Mouse (Mus musculus): ENCODE measurements around the gene Cfap97d1. TPM values are rescaled to one million over a fixed set of nuclear protein-coding genes. Genes with fewer than 3 reads are reported as not detected.

The Cfap97d1 gene
- not detected in 2 replicates for polyA plus RNA-seq (2012; rRNA removed)

- peak; percentile 75 for DNase-seq (ENCODE audit: low spot score)
Measured at GRCm38 (mm10) chr11:101984054-101985025, at the start of gene Cfap97d1. TSS of gene Cfap97d1 (plus strand) at chr11:101984279.

- no peak for DNase-seq (ENCODE audit: low spot score)
Measured at GRCm38 (mm10) chr11:101935743-101936142, 48.3 kb upstream of the Cfap97d1 start.

DNA sequence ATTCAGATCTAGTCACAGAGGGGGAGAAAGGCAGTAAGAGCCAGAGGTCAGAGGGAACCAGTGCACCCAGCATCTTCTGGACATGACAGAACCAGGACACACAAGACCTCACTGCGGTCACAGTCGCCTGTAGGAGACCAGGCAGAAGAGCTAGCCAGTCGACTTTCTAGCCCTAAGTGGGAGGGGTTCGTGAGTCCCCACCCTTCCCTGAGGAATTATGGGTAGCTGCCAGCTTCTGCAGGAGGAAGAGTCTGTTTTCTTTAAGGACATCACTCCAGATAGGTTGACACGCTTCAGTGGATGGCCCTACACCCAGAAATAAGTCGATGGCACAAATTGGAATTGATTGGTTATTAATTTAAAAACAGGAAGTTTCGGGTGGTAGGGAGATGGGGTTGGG is 47.7 kb upstream of the Cfap97d1 start:
- DNase-seq (ENCODE audit: low spot score): no peak

GRCm38 (mm10) chr11:101937108-101937507 is 47.0 kb upstream of the Cfap97d1 start:
- DNase-seq (ENCODE audit: low spot score): no peak

- DNase-seq (ENCODE audit: low spot score): no peak
Measured at GRCm38 (mm10) chr11:101943055-101943454, 41.0 kb upstream of the Cfap97d1 start.

DNA sequence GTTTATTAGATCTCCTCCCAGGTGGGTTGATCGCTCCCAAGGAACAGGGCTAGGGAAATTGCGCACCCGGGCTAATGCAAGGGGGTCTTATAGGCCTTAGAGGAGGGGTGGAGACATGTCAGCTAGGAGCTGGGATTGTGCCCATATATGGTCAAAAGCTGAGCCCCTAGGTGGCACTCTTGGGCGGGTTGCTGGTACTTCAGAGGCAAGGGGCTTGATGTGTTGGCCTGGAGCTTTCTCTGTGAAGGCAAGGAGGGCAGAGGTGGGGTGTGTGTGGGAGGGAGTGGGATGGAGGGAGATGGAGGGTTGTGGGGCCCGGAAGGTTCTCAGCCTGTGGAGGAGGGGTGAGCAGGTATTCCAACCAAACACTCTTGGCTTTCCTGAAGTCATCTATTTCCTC is 37.6 kb upstream of the Cfap97d1 start:
- no peak for DNase-seq (ENCODE audit: low spot score)

DNA sequence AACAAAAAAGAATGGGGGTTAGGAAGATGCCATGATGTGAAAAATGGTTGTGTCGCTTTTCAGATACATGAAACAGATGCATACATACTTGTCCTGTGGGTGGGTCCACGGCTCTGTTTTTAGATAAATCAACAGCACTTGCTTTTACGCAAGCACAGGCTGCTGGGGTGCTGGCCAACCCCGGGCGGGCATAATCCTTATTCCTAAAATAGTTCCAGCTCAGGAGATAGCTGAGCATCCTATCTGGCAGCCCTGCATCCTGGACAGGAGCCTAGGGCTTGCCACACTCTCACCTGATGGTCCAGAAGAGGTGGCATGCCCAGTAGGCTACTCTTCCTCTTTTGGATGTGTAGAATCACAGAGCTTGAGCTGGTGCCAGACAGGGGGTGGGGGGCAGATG is 34.1 kb upstream of the Cfap97d1 start:
- no peak for DNase-seq (ENCODE audit: low spot score)

DNA sequence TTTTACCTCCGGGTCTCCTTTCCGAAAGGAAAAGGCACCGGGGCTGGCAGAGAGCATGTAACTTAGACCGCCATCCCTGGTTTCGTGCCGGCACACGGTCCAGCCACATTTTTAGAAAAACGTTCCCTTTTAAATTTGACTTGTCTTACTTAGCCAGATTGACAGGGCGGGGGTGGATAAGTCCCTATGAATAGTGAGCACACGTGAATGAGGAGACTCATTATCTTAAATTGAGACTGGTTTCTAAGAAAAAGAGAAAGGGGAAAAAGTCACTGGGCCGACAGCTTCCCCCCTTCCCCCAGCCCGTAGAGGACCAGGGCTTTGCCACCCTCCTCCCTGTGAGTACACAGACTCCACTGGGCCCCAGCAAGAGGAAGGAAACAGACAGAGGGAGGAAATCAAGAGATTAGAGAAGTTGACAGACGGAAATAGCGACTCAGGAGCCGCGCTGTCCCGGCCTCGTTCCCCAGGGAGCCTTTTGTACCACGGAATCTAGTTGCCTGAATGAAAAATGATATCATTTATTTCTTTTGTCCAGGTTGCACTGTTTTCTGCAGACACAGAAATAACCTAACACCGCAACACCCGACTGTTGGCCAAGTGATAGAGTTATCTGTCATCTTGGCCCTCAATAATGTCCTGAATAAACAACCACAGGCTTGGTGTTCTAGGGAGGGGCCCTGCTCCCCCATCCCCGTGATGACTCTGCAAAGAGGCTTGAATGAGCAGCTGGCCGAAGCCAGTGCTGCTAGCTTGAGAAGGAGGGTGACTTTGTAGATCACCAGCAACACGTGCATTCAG is 31.3 kb upstream of the Cfap97d1 start:
- no peak for DNase-seq (ENCODE audit: low spot score)

GRCm38 (mm10) chr11:101953441-101953840 is 30.6 kb upstream of the Cfap97d1 start:
- no peak for DNase-seq (ENCODE audit: low spot score)

DNA sequence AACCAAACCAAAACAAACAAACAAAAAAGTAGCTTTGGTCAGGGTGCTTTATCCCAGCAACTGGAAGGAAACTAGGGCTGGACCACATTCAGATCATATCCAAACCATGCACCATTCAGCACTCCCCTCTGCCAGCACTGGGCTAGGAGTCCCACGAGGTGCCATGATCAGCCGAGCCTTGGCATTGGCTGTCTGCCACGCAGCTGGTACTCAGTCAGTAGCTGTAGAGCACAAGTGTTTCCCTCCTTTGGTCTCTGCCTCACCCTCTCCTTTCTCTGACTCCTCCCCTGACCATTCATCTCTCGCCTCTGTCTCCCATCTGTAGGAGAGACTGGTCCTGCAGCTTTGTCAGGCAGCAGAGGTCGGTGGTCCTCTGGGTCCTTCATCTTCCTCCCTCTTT is 26.6 kb upstream of the Cfap97d1 start:
- DNase-seq (ENCODE audit: low spot score): no peak

- no peak for DNase-seq (ENCODE audit: low spot score)
Measured at GRCm38 (mm10) chr11:101963043-101963442, 21.0 kb upstream of the Cfap97d1 start.

DNA sequence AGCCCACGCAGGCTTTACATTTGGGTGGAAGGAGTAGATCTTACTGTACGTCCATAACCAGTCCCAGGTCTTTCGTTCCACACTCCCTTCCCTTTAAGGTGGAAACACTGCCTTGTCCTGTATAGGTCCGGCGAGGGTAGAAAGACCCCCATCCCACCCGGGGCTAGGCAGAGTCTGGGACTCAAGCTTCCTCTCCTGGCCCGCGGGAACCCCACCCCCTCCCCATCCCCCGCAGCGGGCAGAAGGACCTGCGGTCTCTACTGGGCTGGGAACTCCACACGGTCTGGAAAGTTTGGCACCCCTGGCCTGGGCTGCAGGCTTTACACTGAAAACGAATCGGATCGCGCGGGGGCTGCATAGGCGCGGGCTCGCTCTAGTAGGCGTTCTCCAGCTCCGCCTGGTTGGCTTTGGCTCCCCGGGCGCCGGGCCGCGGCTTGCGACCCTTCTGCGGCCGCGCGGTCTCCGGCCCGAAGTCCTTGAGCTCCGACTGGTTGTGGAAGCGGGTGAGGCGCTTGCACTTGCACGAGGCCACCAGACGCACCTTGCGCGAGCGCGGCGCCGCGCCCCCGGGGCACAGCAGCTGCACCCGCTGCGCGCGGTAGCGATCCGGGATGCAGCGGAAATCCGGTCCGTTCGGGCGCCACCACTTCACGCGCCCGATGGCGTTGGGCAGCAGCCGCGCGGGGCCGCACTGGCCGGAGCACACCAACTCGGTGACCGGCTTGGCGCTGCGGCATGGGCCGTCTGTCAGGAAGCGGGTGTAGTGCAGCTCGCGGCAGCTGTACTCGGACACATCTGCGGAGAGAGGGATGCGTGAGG is 20.4 kb upstream of the Cfap97d1 start:
- DNase-seq (ENCODE audit: low spot score): peak; percentile 30

DNA sequence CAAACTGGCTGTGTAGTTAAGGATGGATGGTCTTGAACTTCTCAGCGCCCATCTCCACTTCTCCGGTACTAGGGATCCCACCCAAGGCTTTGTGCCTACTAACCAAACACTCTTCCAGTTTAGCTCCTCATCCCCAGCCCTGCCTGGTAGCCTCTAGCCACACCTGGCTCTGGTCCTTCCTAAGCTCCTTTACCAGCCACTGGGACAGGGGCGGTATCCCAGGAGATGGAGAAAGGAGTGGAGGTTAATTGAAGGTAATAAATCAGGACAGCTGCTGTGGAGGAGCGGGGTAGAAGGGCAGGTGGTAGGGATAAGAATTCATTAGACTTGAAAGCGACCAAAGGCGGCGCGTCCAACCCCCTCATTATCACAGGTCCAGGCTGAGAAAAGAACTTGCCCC is 19.4 kb upstream of the Cfap97d1 start:
- no peak for DNase-seq (ENCODE audit: low spot score)

DNA sequence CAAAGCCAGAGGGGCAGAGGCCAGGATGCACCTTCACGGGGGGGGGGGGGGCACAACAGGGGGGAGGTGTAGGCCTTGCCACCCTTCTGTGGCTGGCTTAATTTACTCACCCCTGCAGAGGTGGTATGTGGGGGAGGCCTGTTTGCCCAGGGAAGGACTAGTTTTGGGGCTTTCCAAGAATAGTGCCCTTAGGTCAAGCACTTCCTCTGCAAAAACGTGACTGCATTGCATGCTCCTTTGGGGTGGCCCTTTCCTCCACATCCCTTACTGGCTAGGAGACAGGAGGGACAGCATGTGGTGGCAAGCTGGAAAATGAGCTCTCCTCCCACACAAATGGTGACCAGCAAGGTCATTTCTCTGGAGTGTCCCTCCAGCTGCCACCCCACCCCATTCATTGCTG is 18.5 kb upstream of the Cfap97d1 start:
- no peak for DNase-seq (ENCODE audit: low spot score)

DNA sequence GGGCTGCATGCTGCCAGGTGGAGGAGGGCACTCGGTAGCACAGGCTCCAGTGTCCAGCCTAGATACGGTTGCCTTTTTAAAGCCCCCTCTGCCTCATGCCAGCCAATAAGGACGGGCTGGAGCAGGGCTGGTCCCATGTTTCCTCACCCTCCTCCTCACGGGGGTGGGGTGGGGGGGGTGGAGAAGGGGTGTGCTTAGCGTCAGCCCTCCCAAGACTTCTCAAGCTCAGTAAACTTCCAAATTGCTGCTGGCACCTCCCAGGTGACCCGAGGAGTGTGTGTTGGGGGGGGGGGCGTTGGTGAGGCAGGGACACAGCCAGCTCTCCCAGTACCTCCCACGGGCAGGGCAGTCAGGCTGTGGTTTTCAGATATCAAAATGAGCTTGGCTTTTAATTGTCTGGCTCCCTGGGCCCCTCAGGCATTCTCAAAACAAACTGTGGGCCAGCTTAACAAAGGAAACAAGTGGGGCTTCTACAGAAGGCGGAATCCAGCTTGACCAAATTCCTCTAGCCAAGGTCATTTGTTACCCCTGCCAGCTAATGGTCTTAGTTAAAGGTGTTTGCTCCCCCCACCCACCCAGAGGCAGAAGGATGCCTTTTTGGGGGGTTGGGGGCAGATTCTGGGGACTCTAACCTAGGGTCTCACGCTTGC is 17.0 kb upstream of the Cfap97d1 start, which contains the start of gene Sost:
TSS of gene Sost (minus strand) at position 51 of the 650 bp plus-strand sequence.
- no peak for DNase-seq (ENCODE audit: low spot score)

GRCm38 (mm10) chr11:101968311-101968710 is 15.8 kb upstream of the Cfap97d1 start:
- no peak for DNase-seq (ENCODE audit: low spot score)

DNA sequence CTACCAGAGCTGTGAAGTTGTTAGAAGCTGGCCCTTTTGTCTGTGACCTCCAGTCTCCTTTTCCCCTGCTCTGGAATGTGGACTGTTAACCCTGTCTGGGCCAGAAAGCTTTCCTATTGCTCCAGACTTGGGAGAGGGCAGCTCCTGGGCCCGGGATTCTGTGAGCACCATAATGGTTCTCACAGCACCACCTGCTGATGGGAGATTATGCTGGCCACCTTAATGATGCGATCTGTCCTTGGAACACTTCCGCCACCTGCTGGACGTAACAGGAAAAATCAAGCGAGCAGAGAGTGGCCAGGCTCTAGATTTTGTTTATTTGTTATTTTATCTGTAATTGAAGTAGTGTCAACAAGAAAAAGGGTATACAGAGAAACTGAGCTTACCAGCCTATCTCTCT is 15.3 kb upstream of the Cfap97d1 start:
- peak; percentile 42 for DNase-seq (ENCODE audit: low spot score)

- DNase-seq (ENCODE audit: low spot score): no peak
Measured at GRCm38 (mm10) chr11:101969835-101970234, 14.2 kb upstream of the Cfap97d1 start.

GRCm38 (mm10) chr11:101971410-101971809 is 12.7 kb upstream of the Cfap97d1 start:
- DNase-seq (ENCODE audit: low spot score): no peak

- DNase-seq (ENCODE audit: low spot score): no peak
Measured at GRCm38 (mm10) chr11:101972097-101972496, 12.0 kb upstream of the Cfap97d1 start.

- DNase-seq (ENCODE audit: low spot score): no peak
Measured at GRCm38 (mm10) chr11:101972651-101973050, 11.4 kb upstream of the Cfap97d1 start.
